Mouse (Mus musculus): ENCODE measurements at regions not wholly inside any gene's neighbourhood (a gene's known extent, or its start where the extent isn't known, plus 50 kb on each side); places are given as distances from the start of the nearest gene placed in this dataset.
A peak's percentile ranks its signal among the peaks of the same experiment; 100 is the strongest.
"Not testable (repeated sequence)": the region's sequence is repeated elsewhere in the genome, so short reads cannot be mapped to it uniquely, and the experiment has no call there.

DNA sequence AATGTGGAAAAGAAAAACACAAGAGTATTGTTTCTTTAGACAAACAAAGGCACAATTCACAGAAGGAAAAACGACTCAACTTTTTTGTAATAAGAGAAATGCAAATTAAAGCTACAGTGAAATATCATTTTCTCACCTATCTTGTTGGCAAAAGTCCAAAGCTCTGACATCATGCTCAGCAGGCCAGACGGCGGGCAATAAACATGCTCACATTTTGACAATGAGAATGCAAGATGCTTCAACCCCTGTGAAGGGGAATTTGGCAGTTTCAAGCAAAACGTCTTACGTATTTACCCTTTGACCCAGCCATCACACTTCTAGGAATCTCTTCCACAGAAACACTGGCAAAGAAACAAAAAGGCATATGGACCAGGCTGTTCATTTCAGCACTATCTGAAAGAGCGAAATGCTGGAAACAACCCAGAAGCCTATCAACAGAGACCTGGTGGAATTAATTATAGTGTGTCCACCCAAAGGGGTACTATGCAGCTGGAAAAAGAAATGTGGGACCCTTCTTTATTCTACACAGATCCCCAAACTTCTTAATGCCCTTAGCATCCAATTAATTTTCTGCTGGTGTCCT, 203.4 kb upstream of the 2610301B20Rik start:
- Histone ChIP-seq H3K9me3 (no peaks in the 10 kb centered on the region), H3K9ac (no peak overlapping the region), H3K27me3 (no peaks in the 10 kb centered on the region), H3K4me2 (no peak overlapping the region), H3K27ac (replicated peaks) (no peak overlapping the region), H3K36me3 (no peaks in the 10 kb centered on the region), H3K4me3 (no peak overlapping the region), H3K4me1 (replicated peaks) (no peaks in the 10 kb centered on the region)
- 73% methylated on average over 6 of the region's 6 CpGs for WGBS
- no peak for ATAC-seq (ENCODE audit: low read depth)

DNA sequence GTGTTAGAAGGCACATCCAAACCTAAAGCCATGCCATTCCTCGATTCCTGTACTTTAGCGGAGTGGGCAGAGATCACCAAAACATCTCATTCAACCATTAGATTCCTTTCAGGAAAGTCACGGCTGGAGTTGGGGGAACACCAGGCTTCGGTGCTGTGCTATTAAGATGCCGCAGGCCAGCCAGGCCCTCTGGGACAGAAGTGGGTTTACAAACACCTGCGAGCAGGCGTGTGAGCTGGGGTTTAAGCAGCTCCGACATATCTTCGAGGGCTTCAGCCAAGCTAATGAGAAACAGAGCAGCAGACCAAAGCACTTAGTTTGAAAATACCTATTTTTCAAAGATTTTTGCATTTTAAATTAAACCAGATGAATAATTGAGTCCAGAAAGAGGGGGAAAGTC, 183.2 kb upstream of the 2610301B20Rik start:
- 87% methylated on average over 9 of the region's 9 CpGs for WGBS
- no peaks in the 10 kb centered on the region for H3K9me3 ChIP-seq

DNA sequence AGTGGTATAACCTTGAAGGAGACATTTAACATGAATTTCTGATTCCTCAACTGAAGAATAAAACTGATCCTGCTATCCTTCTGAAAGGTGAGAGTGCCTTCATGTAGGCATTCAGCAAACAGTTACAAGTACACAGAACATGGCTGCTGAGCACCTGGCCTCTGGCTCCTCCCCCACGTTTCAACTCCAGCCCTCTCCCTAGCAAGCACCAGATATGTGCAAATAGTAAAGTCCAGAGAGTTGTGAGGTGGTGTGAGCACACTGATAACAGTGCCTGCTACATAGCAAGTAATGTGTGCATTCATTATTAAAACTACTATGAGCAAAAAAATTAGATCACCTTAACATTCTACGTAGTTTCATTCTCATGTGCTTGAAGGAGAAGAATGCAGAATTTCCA, 181.4 kb upstream of the 2610301B20Rik start:
- no peak for ATAC-seq (ENCODE audit: low read depth)
- Histone ChIP-seq H3K36me3 (no peaks in the 10 kb centered on the region), H3K4me2 (no peak overlapping the region), H3K4me3 (no peak overlapping the region), H3K27me3 (no peaks in the 10 kb centered on the region), H3K9ac (no peak overlapping the region), H3K27ac (replicated peaks) (no peak overlapping the region), H3K9me3 (no peaks in the 10 kb centered on the region), H3K4me1 (replicated peaks) (no peaks in the 10 kb centered on the region)
- WGBS = 83% methylated on average over 2 of the region's 2 CpGs

More for the DNA sequence above, 183.2 kb upstream of the 2610301B20Rik start:
- no peak overlapping the region for H3K4me3 ChIP-seq
- no peaks in the 10 kb centered on the region for H3K36me3 ChIP-seq
- no peaks in the 10 kb centered on the region for H3K4me1 ChIP-seq (replicated peaks)
- no peaks in the 10 kb centered on the region for H3K27me3 ChIP-seq
- H3K4me2 ChIP-seq = no peak overlapping the region
- no peak overlapping the region for H3K27ac ChIP-seq (replicated peaks)
- no peak for ATAC-seq (ENCODE audit: low read depth)
- H3K9ac ChIP-seq = no peak overlapping the region

DNA sequence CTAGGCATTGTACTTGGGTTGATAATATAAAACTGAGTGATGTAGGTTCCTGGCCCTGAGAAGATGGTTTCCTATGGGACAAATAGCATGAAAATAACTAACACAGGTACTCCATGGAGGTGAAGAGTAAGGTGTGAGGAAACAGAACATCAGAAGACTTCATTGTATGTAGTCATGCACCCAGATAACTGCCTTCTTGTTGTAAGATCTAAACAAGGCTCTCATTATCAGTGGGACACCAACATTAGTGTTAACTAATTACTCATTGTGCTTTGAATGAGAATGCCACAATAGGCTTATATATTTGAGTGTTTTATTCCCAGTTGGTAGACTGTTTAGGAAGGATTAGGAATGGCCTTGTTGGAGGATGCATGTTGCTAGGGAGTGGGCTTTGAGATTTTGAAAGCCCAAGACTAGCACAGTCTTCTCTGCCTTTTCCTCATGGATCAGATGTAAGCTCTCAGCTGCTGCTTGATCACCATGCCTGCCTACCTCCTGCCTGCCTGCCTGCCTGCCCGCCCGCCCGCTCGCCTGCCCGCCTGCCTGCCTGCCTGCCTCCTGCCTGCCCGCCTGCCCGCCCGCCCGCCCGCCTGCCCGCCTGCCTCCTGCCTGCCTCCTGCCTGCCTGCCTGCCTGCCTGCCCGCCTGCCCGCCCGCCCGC, 180.7 kb upstream of the 2610301B20Rik start:
- WGBS = 56% methylated on average over 9 of the region's 15 CpGs
- peak; percentile 69 for ATAC-seq (ENCODE audit: low read depth)

DNA sequence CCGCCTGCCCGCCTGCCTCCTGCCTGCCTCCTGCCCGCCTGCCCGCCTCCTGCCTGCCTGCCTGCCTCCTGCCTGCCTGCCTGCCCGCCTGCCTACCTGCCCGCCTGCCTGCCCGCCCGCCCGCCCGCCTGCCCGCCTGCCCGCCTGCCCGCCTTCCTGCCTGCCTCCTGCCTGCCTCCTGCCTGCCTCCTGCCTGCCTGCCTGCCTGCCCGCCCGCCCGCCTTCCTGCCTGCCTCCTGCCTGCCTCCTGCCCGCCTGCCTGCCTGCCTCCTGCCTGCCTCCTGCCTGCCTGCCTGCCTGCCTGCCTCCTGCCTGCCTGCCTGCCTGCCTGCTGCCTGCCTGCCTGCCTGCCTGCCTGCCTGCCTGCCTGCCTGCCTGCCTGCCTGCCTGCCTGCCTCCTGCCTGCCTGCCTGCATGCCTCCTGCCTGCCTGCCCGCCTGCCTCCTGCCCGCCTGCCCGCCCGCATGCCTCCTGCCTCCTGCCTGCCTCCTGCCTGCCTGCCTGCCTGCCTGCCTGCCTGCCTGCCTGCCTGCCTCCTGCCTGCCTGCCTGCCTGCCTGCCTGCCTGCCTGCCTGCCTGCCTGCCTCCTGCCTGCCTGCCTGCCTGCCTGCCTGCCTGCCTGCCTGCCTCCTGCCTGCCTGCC, 180.1 kb upstream of the 2610301B20Rik start:
- 72% methylated on average over 4 of the region's 21 CpGs for WGBS
- not testable (repeated sequence) for H3K4me2 ChIP-seq; ATAC-seq (ENCODE audit: low read depth)

More for the DNA sequence above, 180.7 kb upstream of the 2610301B20Rik start:
- Histone ChIP-seq H3K4me1 (replicated peaks) (no peaks in the 10 kb centered on the region), H3K4me3 (peak overlapping the region; percentile 27), H3K9ac (no peak overlapping the region), H3K27me3 (no peaks in the 10 kb centered on the region), H3K36me3 (no peaks in the 10 kb centered on the region), H3K27ac (replicated peaks) (no peak overlapping the region), H3K9me3 (no peaks in the 10 kb centered on the region), H3K4me2 (peak overlapping the region; percentile 40)

DNA sequence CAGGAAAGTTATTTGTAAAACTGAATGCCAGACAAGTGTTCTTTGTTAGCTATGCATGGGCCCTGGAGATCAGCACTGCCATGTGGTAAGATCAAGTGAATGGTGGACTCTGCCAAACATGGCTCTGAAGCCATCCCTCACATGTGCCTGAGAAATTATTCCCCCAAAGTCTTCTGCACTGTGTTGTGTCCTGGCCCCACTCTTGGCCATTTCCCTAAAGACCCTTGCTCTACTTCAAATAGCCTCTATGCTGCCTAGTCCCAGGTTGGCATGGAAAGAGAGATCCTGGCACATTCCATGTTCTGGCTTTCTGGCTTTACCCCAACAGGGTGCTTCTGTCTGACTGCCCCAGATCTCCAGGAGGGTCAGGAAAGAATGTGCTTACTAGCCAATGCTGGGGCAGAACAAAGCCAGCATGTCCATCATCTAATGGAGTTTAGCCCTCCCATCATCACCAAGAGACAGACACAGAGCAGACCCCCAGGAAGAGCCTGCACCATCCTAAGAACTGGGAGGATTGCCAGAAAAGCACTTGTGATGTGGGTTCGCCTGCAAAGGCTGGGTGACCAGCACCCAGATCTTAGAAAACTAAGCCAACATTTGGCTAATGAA, 177.0 kb upstream of the 2610301B20Rik start:
- no peak for ATAC-seq (ENCODE audit: low read depth)
- H3K27ac ChIP-seq (replicated peaks) = no peak overlapping the region
- H3K9ac ChIP-seq = no peak overlapping the region
- no peaks in the 10 kb centered on the region for H3K27me3 ChIP-seq
- no peaks in the 10 kb centered on the region for H3K4me1 ChIP-seq (replicated peaks)
- WGBS = 79% methylated on average over 1 of the region's 1 CpGs
- no peak overlapping the region for H3K4me3 ChIP-seq
- no peak overlapping the region for H3K4me2 ChIP-seq
- no peaks in the 10 kb centered on the region for H3K36me3 ChIP-seq
- no peaks in the 10 kb centered on the region for H3K9me3 ChIP-seq

More for the DNA sequence above, 180.1 kb upstream of the 2610301B20Rik start:
- H3K9ac ChIP-seq; H3K4me1 ChIP-seq (replicated peaks); H3K9me3 ChIP-seq; H3K36me3 ChIP-seq; H3K27ac ChIP-seq (replicated peaks); H3K27me3 ChIP-seq: not testable (repeated sequence)
- peak overlapping the region; percentile 27 for H3K4me3 ChIP-seq

DNA sequence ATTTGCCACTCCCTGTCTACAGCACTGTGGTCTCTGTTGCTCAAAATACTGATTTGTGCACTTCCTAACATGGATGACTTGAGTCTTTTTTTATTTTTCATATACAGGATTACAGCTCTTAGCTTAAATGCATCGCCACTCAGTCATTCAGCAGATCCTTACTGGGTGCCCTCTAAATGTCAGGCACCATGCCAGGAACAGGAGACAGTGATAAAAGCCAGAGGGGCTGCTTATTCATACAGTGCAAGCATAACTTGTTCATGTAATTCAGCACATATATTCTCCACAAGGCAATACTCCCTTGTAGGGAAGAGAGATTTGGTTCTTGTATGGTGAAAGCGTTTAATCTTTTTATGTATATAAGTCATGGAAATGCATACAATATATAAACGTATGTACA, 175.7 kb upstream of the 2610301B20Rik start:
- H3K4me1 ChIP-seq (replicated peaks) = no peaks in the 10 kb centered on the region
- no peaks in the 10 kb centered on the region for H3K27me3 ChIP-seq
- H3K4me3 ChIP-seq = no peak overlapping the region
- WGBS = 86% methylated on average over 3 of the region's 3 CpGs
- no peak overlapping the region for H3K27ac ChIP-seq (replicated peaks)
- H3K36me3 ChIP-seq = no peaks in the 10 kb centered on the region
- no peak for ATAC-seq (ENCODE audit: low read depth)
- H3K9ac ChIP-seq = no peak overlapping the region
- no peaks in the 10 kb centered on the region for H3K9me3 ChIP-seq
- H3K4me2 ChIP-seq = no peak overlapping the region

DNA sequence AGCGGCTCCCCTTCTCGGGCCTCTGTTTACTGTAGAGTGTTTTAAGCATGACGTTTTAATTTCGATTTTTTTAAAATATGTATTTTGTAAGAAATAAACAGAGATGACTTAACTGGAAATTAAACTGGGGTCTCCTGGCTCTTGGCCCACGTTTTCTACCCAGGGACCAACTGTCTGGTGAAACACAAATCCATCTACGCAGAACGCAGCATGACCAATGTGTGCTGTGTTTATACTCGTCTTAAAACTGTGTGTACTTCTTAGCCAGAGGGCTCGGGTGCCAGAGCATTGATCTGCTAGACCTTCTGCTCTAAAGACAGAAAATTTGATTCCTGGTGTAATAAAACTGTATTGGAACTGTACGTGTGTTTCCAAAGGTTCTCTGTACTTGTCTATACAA, 172.8 kb upstream of the 2610301B20Rik start:
- Histone ChIP-seq H3K4me2 (no peak overlapping the region), H3K4me1 (replicated peaks) (no peaks in the 10 kb centered on the region), H3K9ac (no peak overlapping the region), H3K9me3 (no peaks in the 10 kb centered on the region), H3K36me3 (no peaks in the 10 kb centered on the region), H3K4me3 (no peak overlapping the region), H3K27me3 (no peaks in the 10 kb centered on the region), H3K27ac (replicated peaks) (no peak overlapping the region)
- ATAC-seq (ENCODE audit: low read depth) = no peak
- 82% methylated on average over 10 of the region's 10 CpGs for WGBS

DNA sequence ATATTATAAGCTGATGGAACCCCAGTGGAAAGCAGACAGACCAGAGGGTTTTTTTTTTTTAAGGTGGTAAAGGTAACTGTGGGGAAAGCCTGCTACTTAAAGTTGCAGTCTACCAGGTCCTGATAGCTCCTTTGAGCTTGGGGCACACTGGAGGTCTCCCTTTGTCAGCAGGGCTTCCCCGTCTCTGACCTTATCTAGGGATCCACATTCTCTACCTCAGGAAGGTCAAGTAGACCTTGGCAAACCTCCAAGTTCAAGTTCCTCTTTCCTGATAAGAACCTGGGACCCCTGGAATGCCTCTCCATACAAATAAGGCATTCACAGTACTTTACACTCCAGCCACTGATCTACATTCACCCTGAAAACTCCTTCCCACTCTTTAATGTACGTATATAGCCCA, 171.1 kb upstream of the 2610301B20Rik start:
- 84% methylated on average over 2 of the region's 2 CpGs for WGBS
- Histone ChIP-seq H3K36me3 (no peaks in the 10 kb centered on the region), H3K27me3 (no peaks in the 10 kb centered on the region), H3K4me3 (no peak overlapping the region), H3K4me1 (replicated peaks) (no peaks in the 10 kb centered on the region; the same call in 1 of the 2 replicates), H3K27ac (replicated peaks) (no peak overlapping the region), H3K9me3 (no peaks in the 10 kb centered on the region), H3K9ac (no peak overlapping the region), H3K4me2 (no peak overlapping the region)
- no peak for ATAC-seq (ENCODE audit: low read depth)

DNA sequence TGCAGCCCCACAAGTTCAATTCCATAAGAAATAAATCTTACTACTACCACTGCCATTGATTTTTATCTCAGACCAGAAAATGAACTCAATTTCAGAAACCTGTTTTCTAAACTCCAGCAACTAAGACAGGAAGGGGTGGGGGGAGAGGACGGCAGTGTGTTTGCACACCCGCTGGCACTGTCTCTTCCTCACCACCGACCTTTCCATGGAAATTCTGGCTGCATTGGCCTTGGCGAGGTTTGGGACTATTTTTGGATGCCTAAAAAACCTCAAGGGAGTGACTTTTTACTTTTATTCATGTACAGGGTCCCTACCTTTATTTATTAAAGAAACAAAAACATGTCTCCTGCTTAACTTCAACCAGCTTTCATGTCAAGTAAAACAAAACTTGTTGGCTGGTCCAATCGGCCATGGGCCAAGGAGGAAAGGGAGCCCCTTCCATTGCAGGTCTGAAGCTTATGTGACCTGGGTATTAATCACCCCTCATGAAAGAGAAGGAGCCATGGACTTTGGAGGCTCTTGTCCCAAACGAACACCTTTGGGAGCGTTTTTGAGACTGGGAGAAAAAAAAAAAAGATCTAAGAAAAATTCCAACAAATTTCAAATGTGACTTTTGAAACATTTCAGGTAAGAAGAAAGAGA, 167.2 kb upstream of the 2610301B20Rik start:
- H3K27ac ChIP-seq (replicated peaks) = no peak overlapping the region
- 76% methylated on average over 7 of the region's 7 CpGs for WGBS
- H3K9me3 ChIP-seq = no peaks in the 10 kb centered on the region
- no peaks in the 10 kb centered on the region for H3K36me3 ChIP-seq
- H3K4me2 ChIP-seq = no peak overlapping the region
- H3K27me3 ChIP-seq = no peaks in the 10 kb centered on the region
- no peak overlapping the region for H3K4me3 ChIP-seq
- ATAC-seq (ENCODE audit: low read depth) = no peak
- no peaks in the 10 kb centered on the region; the same call in 1 of the 2 replicates for H3K4me1 ChIP-seq (replicated peaks)
- no peak overlapping the region for H3K9ac ChIP-seq

DNA sequence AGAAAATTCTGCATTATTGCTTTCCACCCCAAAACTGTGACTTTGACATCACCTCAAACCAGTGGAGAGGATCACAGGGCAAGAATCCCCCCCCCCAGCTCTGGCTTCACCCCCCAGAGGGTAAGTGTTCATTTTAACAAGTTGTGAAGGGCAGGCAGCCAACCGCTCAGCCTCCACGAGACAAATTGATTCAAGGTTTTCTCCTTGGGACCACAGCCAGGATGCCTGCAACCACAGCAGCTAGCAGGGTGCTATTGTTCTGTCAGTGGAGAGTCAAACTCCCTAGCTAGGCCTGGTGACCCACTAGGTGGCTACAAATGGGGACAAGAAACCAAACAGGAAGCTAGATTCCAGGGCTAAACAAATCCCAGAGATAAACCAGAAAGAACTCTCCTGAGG, 166.6 kb upstream of the 2610301B20Rik start:
- 38% methylated on average over 2 of the region's 2 CpGs for WGBS
- no peaks in the 10 kb centered on the region for H3K36me3 ChIP-seq
- no peak for ATAC-seq (ENCODE audit: low read depth)
- no peaks in the 10 kb centered on the region; the same call in 1 of the 2 replicates for H3K4me1 ChIP-seq (replicated peaks)
- H3K4me2 ChIP-seq = no peak overlapping the region
- no peak overlapping the region for H3K27ac ChIP-seq (replicated peaks)
- no peak overlapping the region for H3K9ac ChIP-seq
- H3K4me3 ChIP-seq = no peak overlapping the region
- H3K27me3 ChIP-seq = no peaks in the 10 kb centered on the region
- H3K9me3 ChIP-seq = no peaks in the 10 kb centered on the region

Measured in neural tube, embryonic 13.5 days (tissue).